Mouse (Mus musculus): ENCODE data around the gene Tox2.

Gene Tox2

GRCm38 (mm10) chr2:163261362-163262054, 58.6 kb downstream of the Tox2 start:
- DNase-seq: no peak

DNA sequence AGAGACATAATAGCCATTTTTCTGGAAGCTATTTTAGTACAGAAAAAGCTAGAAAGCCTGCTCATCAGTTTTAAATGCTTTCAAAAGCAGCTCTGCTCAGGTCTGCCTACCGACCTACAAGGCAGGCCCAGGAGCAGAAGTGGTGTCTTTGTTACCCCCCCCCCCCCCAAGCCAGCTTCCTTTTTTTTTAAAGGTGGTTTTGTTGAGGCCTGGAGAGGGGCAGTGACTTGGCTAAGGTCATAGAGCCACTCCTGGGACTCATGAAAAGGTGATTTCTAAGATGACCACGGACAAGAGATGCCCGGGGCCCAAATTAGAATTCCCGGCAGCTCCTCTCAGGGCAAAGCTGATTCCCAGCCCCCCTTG, 59.1 kb downstream of the Tox2 start:
- DNase-seq: no peak

DNA sequence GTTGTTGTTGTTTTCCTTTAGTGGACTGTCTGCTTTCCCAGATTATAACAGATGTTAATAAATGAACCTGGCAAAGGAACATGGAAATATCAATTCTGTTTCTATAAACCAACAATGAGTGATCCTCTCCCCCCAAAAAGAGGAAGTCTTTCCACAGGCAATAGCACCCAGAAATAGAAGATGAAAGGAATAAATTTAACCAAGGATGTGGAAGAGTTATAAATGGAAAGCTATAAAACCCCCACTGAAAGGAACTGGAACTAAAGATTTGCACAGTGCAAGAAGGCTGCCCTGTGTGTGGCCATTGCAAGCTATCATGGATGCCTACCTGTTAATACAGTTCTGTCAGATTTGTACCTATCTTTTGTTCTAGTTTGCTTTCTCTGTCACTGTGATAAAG, 64.2 kb downstream of the Tox2 start:
- no peak for DNase-seq

- DNase-seq: no peak
Measured at GRCm38 (mm10) chr2:163271581-163272492, 68.9 kb downstream of the Tox2 start.

GRCm38 (mm10) chr2:163273815-163274214, 70.9 kb downstream of the Tox2 start:
- peak; percentile 28 for DNase-seq

DNA sequence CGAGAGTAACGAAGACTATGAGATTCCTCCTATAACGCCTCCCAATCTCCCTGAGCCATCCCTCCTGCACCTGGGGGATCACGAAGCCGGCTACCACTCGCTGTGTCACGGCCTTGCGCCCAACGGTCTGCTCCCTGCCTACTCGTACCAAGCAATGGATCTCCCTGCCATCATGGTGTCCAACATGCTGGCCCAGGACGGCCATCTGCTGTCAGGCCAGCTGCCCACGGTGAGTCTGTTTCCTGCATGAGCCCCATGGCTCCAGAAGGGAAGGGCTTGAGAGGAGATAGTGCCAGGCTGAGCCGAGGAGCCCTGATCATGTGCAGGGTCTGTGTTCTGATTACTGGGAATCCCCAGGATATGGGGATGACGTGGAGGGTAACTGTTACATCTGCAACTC, 73.1 kb downstream of the Tox2 start:
- no peak for DNase-seq

DNA sequence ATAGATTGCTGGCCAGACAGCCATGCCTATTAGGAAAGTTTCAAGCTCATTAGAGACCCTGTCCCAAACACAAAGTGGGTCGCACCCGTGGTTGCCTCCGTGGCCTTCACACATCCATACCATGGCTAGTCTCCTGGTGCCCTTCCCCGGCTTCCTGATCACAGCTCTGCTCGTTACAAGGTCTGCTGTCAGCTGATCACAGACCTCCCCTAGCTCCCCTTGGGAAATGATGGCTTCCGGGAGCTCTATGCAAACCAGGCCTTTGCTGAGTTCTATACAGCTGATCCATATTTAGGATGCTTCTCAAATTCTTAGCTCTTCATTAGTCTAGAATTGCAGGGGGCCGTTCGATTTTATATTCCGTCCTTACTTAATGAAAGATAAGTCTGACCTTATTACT, 75.1 kb downstream of the Tox2 start:
- DNase-seq: no peak

GRCm38 (mm10) chr2:163280636-163281322, 77.9 kb downstream of the Tox2 start:
- no peak for DNase-seq

DNA sequence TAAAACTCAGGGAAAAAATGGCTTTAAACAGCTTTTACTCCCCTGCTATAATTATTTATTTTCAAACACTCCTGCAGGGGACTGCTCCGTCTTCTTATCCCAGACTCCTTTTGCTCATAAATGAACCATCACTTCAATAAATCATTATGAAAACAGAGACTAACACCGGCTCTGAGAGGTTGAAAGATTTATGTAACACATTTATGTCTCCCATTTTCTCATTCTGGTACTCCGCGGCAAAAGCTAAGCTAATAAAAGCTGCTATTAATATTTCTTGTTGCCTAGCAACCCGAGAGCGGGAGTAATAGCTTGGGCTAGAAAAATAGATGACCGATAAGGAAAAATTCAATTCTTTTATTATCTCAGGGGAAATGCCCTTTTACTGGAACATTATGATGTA, 81.9 kb downstream of the Tox2 start:
- DNase-seq: no peak

DNA sequence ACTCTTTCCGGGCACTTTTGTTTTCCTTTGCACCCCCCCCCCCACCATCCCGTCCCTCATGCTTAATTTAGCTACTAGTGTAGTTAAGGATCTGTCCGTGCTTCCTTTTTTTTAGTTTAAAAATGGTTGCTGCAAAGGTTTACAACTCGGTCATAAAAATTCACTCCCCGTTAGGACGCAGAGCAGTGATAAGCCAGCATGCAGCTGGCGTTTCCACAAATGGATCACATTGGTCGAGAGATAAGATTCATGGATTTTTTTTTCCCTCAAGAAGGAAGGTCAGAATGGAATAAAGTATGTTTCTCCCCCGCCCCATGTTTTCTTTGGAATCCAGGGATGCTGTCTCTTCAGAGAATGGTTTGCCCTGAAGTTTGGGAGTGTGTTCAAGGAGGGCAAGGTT, 82.4 kb downstream of the Tox2 start:
- DNase-seq: no peak

GRCm38 (mm10) chr2:163285762-163286161, 82.8 kb downstream of the Tox2 start:
- DNase-seq: no peak

GRCm38 (mm10) chr2:163288881-163289379, 86.0 kb downstream of the Tox2 start:
- no peak for DNase-seq

DNA sequence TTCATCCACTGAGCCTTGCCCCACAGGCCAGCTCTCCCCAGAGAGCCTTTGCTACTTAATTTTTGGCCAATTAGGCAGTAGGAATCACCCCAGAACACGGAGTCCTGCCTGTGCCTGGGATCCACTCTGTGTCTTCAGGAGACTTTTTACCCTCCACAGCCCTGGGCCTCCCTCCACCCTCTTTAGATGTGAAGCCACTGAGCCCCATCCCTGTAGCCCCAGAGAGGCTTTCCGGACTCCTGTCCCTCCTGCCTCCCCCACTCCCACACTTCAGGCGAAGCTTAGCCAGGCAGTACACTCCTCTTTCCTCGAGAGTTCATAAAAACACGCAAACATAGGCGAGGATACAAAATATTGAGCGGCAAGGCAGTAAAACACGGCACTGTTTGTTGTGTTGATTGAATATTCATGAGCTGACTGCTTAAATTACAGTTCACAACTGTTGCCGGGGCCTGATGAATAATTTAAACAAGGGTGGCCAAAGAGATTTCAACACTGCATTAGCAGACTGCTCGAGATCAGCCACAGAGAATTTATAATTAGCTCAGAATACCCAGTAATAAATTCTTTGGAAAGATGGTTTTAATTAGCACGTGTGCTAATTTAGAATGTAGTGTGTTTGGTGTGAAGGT, 94.2 kb downstream of the Tox2 start:
- DNase-seq: no peak

DNA sequence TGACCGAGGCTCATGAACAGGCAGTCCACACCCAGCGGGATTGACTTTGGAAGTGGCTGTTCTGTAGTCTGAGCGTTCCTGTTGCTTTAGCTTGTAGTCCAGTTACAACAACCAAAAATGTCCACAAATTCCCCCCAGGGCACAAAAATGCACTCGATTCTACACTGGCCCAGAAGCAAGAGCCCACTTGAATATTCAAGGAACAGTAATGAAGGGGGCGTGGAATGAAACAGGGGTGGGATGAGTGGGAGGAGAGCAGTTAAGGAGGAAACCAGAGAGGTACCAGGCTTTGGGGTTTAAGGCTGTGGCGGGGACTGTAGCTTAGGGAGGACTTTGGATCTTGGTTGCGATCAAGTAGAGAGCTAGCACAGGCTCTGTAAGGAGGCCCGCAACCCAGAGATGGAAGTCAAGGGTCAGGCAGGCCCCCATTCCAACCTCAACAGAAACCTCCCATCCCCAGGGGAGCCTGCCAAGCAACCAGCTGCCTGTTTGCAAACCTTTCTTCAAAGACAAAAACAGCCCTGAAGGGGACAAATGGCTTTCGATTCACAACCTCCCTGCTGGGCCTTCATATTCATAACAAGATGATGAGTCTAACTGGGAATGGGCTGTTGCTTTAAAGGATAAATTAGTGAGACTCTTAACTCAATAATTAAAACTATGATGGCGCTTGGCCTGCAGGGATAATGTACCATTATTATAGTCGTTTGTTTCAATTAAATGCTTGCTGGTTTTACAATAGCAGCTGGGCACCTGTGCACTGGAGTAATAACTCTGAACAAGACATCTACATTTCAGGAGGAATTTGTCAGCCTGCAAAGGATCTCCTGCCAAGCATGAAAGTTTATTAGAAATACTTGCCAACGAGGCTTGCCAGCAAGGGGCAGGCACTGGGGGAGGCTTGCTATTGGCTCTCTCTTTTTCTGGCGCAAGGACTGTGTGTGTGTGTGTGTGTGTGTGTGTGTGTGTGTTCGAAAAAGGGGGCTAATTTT, 97.4 kb downstream of the Tox2 start:
- no peak for DNase-seq

DNA sequence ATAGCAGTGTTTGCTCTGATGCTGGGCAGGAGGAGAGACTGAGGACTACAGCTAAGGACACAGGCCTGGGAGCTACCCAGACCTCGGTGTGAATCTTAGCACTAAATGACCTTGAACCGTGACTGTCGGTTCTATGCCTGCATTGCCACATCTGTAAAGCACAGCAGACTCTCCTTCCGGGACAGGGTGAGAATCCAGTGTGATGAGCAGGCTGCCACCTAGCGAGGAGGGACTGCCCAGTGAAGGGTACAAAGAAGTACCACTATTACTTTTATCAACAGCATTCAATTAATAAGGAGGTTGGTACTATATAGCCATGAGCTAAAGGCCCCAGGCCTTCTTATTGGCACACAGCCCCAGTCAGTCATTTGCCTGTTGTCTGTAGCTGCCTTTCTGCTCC, 98.7 kb downstream of the Tox2 start:
- no peak for DNase-seq

DNA sequence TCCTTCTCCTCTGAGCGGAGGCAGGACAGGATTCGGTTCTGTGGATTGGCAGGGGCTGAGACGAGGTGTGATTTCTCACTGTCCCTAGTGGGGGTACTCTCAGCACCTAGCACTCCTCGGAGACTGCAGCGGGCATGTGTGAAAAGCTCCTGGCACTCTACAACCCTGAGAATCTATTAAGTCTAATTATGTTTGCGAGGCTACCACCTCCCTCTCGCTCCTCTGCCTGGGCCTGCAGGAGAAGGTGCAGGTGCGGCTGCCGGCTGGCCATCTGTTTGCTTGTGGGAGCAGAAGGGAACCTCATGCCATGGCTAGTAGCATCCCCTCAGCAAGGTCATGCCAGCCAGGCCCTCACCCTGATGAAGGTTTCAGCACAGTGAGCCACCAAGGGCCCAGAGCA, 100.1 kb downstream of the Tox2 start:
- no peak for DNase-seq

DNA sequence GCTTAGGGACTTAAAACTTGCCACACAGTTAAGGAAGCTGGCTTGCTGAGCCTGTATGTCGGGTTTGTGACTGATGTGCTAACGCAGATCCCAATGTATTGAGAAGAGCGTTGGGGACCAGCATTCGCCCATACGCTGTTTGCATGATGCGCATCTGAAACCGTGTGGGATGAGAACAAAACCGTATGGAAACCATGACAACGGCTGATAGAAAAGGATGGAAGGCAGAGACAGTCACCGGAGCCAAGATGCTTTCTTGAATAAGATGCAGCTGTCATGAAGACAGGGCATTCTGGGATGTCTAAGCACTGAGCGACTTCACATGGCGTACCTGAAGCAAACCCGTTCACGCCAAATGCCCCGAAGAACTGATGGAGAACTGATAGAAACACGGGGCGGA, 106.5 kb downstream of the Tox2 start:
- DNase-seq: no peak

- DNase-seq: peak; percentile 32
Measured at GRCm38 (mm10) chr2:163310163-163310688, 107.3 kb downstream of the Tox2 start.

DNA sequence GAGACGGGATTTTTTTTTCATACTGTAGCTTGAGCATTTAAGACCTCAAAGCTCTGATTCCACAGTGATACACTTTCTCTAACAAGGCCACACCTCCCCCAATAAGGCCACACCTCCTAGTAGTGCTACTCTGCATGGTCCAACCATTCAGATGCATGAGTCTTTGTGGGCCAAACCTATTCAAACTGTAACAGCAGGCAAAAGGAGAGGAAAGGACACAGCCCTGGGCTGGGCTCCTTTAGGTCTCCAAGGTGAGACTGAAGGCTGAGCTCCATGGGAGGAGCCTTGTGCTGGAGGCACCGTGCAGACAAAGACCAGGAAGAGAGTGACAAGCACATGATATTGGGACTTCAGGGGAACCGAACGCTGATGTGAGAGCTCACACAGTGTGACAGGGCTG, 114.4 kb downstream of the Tox2 start:
- DNase-seq: no peak

DNA sequence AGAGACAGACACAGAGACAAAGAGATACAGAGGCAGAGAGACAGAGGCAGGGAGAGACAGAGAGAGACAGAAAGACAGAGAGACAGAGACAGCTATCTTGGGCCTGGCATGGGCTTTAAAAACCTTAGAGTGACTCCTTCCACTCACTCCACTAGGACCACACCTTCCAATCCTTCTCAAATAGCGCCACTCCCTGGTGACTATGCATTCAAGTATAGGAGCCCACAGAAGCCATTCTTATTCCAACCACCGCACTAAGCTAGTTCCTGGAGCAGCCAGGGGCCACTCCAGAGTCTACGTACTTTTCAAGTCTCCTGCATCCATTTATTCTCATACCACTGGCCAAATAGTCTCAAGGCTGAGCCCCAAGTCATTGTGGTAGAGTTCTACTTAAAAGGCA, 115.9 kb downstream of the Tox2 start:
- no peak for DNase-seq

- DNase-seq: no peak
Measured at GRCm38 (mm10) chr2:163323163-163323562, 120.2 kb downstream of the Tox2 start.

- peak; percentile 50 for DNase-seq
Measured at GRCm38 (mm10) chr2:163330742-163331141, 127.8 kb downstream of the Tox2 start.

All from thymus, postnatal 14 days (tissue).